Mouse (Mus musculus) E14TG2a.4 (cell line): Measurements from ENCODE around the gene Olfr564.

ENCODE experiments used
- H3K27me3 ChIP-seq: 2 replicates; pipeline ENCODE4 v1.6.1; 2014; ENCODE audit warnings: low read length, control low read depth; ENCODE audit not compliant: insufficient read depth
- H3K36me3 ChIP-seq: 2 replicates; pipeline ENCODE4 v1.6.1; 2014; ENCODE audit warnings: low read length, control low read depth; ENCODE audit not compliant: insufficient read depth
- H3K4me1 ChIP-seq: replicated peaks from 2 replicates; pipeline ENCODE4 v1.6.1; 2014; ENCODE audit warnings: low read depth, low read length, control low read depth
- H3K4me3 ChIP-seq: replicated peaks from 2 replicates; pipeline ENCODE4 v1.5.1; 2014; ENCODE audit warnings: mild to moderate bottlenecking, low read length
- H3K9me3 ChIP-seq: 2 replicates; pipeline ENCODE4 v1.6.1; 2014; ENCODE audit warnings: low read length, control low read depth
- CTCF ChIP-seq: conservative IDR thresholded peaks from 2 replicates; pipeline ENCODE4 v1.5.1; 2014; ENCODE audit warnings: low read length
- NANOG ChIP-seq: IDR thresholded peaks from 2 replicates; pipeline ENCODE4 v1.6.1; 2014; ENCODE audit warnings: borderline replicate concordance, low read length, mixed read lengths
- POU5F1 ChIP-seq: IDR thresholded peaks from 2 replicates; pipeline ENCODE4 v1.6.1; 2014; ENCODE audit warnings: low read length, borderline replicate concordance

Gene Olfr564

DNA sequence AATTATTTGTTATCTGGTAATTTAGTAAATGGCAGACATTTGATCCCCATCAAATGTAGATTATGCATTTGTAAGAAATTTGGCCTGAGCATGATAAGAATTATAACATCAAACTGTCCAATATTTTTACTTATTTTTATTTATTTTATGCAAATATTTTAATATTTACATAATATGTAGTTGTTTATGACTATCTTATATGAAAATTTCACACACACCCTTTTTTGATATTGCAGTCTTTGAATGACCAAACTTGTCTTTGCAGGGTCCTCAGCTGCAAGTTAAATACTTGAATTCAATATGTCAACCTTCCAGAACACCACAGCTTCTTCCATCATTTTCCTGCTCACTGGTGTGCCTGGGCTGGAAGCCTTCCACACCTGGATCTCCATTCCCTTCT lies at the start of gene Olfr564:
Gene Olfr564, plus strand, starts transcription at position 301 of the 400 bp plus-strand sequence.
- Histone ChIP-seq H3K9me3 (no peaks in the 10 kb centered on the region), H3K4me3 (no peak within 1 kb of the TSS), H3K36me3 (no peaks in the 10 kb centered on the region), H3K4me1 (no peaks in the 10 kb centered on the region), H3K27me3 (no peaks in the 10 kb centered on the region)
- no peak for TF ChIP-seq POU5F1
- no peak for TF ChIP-seq CTCF
- no peak for TF ChIP-seq NANOG

DNA sequence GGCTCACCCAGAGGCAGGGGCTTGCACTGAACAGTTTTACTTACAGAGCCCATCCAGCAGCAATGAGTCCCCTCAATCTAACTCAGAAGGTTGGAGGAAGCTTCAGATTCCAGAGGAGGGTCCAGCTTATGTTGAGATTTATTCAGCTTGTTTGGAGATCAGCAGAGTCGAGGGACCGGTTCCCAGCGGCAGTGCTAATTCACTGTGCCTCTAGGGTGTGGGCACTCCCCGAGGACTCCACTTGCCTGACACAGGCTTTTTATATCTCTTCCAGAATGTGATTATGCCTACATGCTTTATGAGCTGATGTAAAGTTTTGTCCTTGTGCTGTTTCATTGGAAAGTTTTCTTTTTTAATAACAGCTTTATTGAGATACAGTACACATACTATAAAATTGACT lies 44.0 kb upstream of the Olfr564 start, which contains the start of the genes Olfr560 and Olfr78:
Gene Olfr560, minus strand, starts transcription at position 101 of the 400 bp plus-strand sequence.
Gene Olfr78, minus strand, starts transcription at position 206 of the 400 bp plus-strand sequence.
- Histone ChIP-seq H3K9me3 (no peaks in the 10 kb centered on the region), H3K4me1 (no peaks in the 10 kb centered on the region), H3K27me3 (no peaks in the 10 kb centered on the region), H3K4me3 (no peak within 1 kb of the TSS), H3K36me3 (no peaks in the 10 kb centered on the region)
- no peak for TF ChIP-seq POU5F1
- TF ChIP-seq CTCF: no peak
- TF ChIP-seq NANOG: no peak

DNA sequence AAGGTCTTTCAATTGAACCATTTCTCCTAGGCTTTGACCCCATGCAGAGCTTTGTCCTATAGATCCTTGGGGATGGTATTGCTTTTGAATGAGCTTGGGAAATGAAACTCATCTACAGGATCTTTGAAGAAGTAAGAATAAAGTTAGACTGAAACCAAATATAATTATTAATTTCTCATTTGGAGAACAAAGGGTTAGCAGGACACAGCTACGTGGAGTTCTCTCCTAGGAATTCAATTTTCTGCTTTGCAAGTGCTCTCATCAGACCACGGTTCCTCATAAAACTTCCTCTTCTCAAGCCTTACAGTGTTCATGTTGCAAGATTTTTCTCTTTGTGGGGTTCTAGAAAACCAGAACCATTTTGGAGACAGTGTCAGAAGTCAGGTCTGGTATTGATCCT lies 32.4 kb upstream of the Olfr564 start, which contains the start of gene Olfr561:
Gene Olfr561, plus strand, starts transcription at position 301 of the 400 bp plus-strand sequence.
- no peak for TF ChIP-seq NANOG
- TF ChIP-seq POU5F1: no peak
- TF ChIP-seq CTCF: no peak
- no peaks in the 10 kb centered on the region for H3K36me3 ChIP-seq
- H3K9me3 ChIP-seq: no peaks in the 10 kb centered on the region
- H3K27me3 ChIP-seq: no peaks in the 10 kb centered on the region
- H3K4me3 ChIP-seq: no peak within 1 kb of the TSS
- H3K4me1 ChIP-seq: no peaks in the 10 kb centered on the region
